Mouse (Mus musculus): ENCODE results near the gene Tmem79. TPM values are rescaled to one million over a fixed set of nuclear protein-coding genes. Genes with fewer than 3 reads are reported as not detected.
"Not testable (repeated sequence)": the region's sequence is repeated elsewhere in the genome, so short reads cannot be mapped to it uniquely, and the experiment has no call there.

Gene Tmem79
- polyA plus RNA-seq, 1 experiment from 2014 or later, result 1.5 TPM

DNA sequence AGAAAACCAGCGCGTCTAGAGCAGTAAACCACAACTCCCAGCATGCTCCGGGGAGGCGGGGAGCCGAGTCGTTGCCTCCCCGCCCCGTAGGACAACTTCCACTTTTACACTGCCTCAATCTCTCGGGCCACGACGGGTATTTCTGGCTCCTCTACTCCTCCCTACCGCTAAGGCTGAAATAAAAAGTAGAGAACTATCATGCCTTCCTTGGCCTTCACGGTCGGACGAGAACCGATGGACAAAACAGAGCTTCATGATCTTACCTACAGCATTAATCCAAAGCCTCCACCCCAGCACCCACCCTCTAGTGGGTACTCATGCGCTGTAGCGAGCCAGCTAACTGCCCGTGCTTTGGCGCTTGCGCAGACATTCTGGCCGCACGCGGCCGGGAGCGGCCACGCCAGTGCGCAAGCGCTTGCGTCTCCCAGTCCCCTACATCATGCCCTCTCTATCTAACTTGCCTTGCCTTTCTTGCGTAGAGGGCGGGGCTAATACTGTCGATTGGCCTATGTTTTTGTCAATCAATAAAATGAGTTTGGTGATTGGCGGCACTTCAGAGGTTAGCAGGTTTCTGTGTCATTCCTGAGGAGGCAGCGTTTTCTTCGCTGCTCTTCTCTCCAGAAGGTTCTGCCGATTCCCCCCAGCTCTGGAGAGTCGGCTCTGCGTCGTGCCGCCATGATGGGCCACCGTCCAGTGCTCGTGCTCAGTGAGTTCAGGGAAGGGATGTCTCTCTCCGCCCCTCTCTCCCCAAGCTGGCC, 39.2 kb downstream of the Tmem79 start, which contains the start of the genes Tsacc and Cct3:
Tsacc (minus strand) TSS at position 439 of the 758 bp plus-strand sequence.
Cct3 (plus strand) TSS at position 556 of the 758 bp plus-strand sequence.
- peak; percentile 93 for DNase-seq
- no peaks in the 10 kb centered on the region for H3K27me3 ChIP-seq

DNA sequence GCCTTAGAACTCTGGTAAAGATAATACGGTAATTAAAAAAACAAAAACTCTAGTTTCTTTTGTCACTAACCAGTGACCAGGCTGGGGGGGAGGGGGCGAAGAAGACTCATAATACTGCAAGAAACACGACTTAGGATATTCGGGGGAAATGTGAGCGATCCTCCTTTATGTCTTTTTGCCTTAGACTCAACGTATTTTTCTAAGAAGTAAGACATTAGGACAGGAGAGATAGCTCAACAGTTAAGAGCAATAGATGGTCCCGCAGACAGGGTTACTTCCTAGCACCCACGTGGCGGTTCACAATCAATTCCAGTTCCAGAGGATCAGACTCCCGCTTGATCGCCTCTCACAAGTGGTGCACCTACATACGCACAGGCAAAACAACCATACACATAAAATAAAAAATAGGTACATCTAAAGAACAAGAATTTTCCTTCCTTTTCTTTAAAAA, 39.8 kb downstream of the Tmem79 start:
- Histone ChIP-seq H3K4me3 (replicated peaks) (peak overlapping the region; percentile 89), H3K4me1 (replicated peaks) (peaks cover 31% of the 10 kb centered on the region), H3K27me3 (no peaks in the 10 kb centered on the region), H3K4me2 (peak overlapping the region; percentile 85), H3K36me3 (peaks cover 23% of the 10 kb centered on the region), H3K9ac (peak overlapping the region; percentile 77), H3K27ac (peak overlapping the region; percentile 95), H3K9me3 (replicated peaks) (no peaks in the 10 kb centered on the region)
- no peak for DNase-seq
- ATAC-seq (ENCODE audit: low read depth), result no peak
- under 1% methylated on average over 12 of the region's 12 CpGs for WGBS (ENCODE audit: insufficient replicate concordance)

More for the DNA sequence above, 39.2 kb downstream of the Tmem79 start, which contains the start of the genes Tsacc and Cct3:
- no peaks in the 10 kb centered on the region for H3K9me3 ChIP-seq (replicated peaks)
- peaks cover 29% of the 10 kb centered on the region for H3K36me3 ChIP-seq
- peak; percentile 98 for ATAC-seq (ENCODE audit: low read depth)
- H3K9ac ChIP-seq, result peak within 1 kb of the TSS; percentile 90
- H3K4me1 ChIP-seq (replicated peaks), result peaks cover 31% of the 10 kb centered on the region
- H3K4me2 ChIP-seq, result peak within 1 kb of the TSS; percentile 85
- peak within 1 kb of the TSS; percentile 95 for H3K27ac ChIP-seq
- WGBS (ENCODE audit: insufficient replicate concordance), result 0% methylated on average over 44 of the region's 44 CpGs
- H3K4me3 ChIP-seq (replicated peaks), result peak within 1 kb of the TSS; percentile 89

DNA sequence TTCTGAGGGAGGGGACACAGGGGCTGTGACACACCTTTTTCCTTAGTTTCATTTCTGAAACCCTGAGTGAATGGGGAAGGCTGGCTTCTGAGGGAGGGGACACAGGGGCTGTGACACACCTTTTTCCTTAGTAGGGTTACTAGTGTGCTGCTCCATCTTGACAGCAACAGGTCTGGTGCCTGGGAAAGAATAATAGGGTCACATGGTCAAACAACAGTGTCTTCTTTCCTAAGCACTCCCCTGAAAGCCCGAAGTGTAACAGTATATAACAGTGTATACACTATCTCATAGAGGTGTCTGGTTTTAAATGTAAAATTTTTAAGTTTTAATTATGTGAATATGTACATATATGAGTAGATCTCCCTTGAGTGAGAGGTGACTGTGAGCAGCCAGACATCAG, 40.7 kb downstream of the Tmem79 start:
- not testable (repeated sequence) for ATAC-seq (ENCODE audit: low read depth)
- Histone ChIP-seq H3K27ac (peak overlapping the region; percentile 95), H3K9ac (peak overlapping the region; percentile 77)

DNA sequence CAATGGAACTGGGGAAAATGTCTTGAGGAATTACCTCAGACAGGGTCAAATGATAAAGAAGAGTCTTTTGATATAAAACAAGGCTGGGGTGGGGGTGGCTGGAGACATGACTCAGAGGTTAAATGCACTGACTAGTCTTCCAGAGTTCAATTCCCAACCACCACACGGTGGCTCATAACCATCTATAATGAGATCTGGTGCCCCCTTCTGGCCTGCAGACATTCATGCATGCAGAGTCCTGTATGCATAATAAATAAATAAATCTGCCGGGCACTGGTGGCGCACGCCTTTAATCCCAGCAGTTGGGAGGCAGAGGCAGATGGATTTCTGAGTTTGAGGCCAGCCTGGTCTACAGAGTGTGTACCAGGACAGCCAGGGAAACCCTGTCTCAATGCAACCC, 44.0 kb downstream of the Tmem79 start:
- 32% methylated on average over 4 of the region's 4 CpGs for WGBS (ENCODE audit: insufficient replicate concordance)
- Histone ChIP-seq H3K4me2 (no peak overlapping the region), H3K27ac (no peak overlapping the region), H3K27me3 (no peaks in the 10 kb centered on the region), H3K9ac (no peak overlapping the region), H3K4me3 (replicated peaks) (no peak overlapping the region), H3K9me3 (replicated peaks) (no peaks in the 10 kb centered on the region), H3K36me3 (0 out of 2 replicates have a peak, but pooled peaks cover 4% of the 10 kb centered on the region), H3K4me1 (replicated peaks) (peaks cover 10% of the 10 kb centered on the region)
- DNase-seq (peak; percentile 17), ATAC-seq (ENCODE audit: low read depth) (no peak)

More for the DNA sequence above, 40.7 kb downstream of the Tmem79 start:
- DNase-seq; H3K27me3 ChIP-seq; H3K9me3 ChIP-seq (replicated peaks): not testable (repeated sequence)
- WGBS (ENCODE audit: insufficient replicate concordance), result 53% methylated on average over 1 of the region's 1 CpGs
- H3K4me1 ChIP-seq (replicated peaks), result peaks cover 31% of the 10 kb centered on the region
- peak overlapping the region; percentile 89 for H3K4me3 ChIP-seq (replicated peaks)
- H3K36me3 ChIP-seq, result peaks cover 15% of the 10 kb centered on the region
- peak overlapping the region; percentile 85 for H3K4me2 ChIP-seq

DNA sequence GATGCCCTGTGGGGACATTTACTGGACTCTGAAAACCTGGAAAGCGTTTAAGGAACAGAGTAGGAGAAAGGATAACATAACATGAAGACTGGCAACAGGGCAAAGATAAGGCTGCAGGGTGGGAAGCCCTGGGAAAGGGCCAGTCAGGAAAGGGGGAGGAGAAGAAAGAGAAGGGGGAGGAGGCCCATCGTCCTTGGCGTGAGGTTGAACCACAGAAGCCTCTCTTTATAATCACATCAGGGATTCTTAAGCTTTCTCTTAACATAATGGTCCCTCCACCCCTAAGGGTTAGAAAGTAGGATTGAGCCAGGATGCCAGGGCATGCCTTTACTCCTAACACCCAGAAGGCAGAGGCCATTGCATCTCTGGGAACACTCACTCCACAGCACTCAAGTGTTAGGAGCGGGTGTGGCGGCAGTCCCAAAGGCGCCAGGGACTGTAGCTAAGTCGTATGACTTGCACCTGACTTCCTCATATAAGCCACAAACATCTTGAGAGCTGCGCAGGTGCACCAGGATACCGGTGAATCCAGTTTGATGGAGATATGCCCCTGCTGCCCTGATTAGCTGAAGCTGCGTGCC, 47.7 kb downstream of the Tmem79 start:
- H3K27me3 ChIP-seq; ATAC-seq (ENCODE audit: low read depth); H3K9ac ChIP-seq; H3K36me3 ChIP-seq; H3K4me2 ChIP-seq; H3K9me3 ChIP-seq (replicated peaks); H3K4me3 ChIP-seq (replicated peaks); DNase-seq; H3K4me1 ChIP-seq (replicated peaks); H3K27ac ChIP-seq: not testable (repeated sequence)
- 75% methylated on average over 8 of the region's 10 CpGs for WGBS (ENCODE audit: insufficient replicate concordance)

DNA sequence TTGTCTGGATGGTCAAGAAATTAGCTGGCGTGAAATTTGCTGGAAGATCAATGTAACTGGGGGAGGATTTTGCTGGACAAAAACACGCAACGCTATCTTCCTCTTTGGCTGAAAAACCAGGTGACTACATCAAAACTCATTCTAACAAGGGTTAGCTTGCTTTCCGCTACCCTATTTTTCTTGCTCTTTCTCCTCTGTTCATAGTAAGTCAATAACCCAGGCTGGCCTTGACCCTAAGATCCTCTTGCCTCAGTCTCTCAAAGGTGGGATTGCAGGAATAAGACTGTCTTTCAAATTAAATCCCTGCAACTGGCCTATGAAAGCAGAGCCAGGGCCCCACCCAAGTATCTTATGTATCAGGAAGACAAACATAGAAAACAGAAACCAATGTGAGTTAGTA, 48.8 kb downstream of the Tmem79 start, which contains the start of gene Gm38392:
Gm38392 (minus strand) TSS at position 101 of the 400 bp plus-strand sequence.
- Histone ChIP-seq H3K27ac (no peak within 1 kb of the TSS), H3K27me3 (no peaks in the 10 kb centered on the region), H3K4me1 (replicated peaks) (no peaks in the 10 kb centered on the region), H3K36me3 (0 out of 2 replicates have a peak, but pooled peaks cover 2% of the 10 kb centered on the region), H3K9me3 (replicated peaks) (no peaks in the 10 kb centered on the region), H3K4me3 (replicated peaks) (no peak within 1 kb of the TSS), H3K9ac (no peak within 1 kb of the TSS), H3K4me2 (no peak within 1 kb of the TSS)
- 91% methylated on average over 4 of the region's 4 CpGs for WGBS (ENCODE audit: insufficient replicate concordance)
- no peak for ATAC-seq (ENCODE audit: low read depth)
- DNase-seq, result no peak

DNA sequence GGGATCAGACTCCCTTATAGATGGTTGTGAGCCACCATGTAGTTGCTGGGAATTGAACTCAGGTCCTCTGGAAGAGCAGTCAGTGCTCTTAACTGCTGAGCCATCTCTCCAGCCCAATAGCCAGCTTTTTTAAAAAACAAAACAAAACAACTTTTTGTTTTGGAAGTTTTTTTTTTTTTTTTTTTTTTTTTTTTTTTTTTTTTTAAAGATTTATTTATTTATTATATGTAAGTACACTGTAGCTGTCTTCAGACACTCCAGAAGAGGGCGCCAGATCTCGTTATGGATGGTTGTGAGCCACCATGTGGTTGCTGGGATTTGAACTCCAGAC, 50.4 kb downstream of the Tmem79 start:
- not testable (repeated sequence) for H3K4me2 ChIP-seq; H3K4me3 ChIP-seq (replicated peaks); H3K9me3 ChIP-seq (replicated peaks); H3K4me1 ChIP-seq (replicated peaks); H3K9ac ChIP-seq; H3K27ac ChIP-seq; ATAC-seq (ENCODE audit: low read depth); H3K27me3 ChIP-seq; H3K36me3 ChIP-seq; DNase-seq
- WGBS (ENCODE audit: insufficient replicate concordance), result no CpG with 5 or more reads among the region's 2 CpGs

DNA sequence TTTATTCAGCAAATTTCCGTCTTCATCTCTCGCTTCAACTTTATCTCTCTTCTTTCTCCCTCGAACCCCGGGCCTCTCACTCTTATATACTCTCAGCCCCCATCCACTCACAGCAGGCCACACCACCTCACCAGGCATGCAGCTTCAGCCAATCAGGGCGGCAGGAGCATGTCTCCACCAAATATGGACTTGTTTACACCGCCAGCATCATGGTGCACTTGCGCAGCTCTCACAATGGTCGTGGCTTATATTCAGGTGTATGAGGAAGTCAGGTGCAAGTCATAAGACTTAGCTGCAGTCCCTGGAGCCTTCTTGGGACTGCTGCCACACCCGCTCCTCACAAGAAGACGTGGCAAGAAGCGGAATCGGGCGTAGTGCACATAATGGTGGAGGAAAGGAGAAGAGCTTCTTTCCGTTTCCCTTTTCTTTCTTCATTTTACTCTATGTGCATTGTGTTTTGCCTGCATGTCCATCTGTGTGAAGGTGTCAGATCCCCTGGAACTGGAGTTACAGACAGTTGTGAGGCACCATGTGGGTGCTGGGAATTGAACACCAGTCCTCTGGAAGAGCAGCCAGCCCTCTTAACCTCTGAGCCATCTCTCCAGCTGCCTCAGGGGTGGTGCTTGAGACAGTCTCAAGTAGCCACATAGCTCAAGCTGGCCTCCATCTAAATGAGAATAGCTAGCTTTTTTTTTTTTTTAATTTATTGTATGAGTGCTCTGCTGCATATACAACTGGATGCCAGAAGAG, 51.0 kb downstream of the Tmem79 start:
- H3K4me2 ChIP-seq; H3K4me1 ChIP-seq (replicated peaks); H3K36me3 ChIP-seq; DNase-seq; H3K4me3 ChIP-seq (replicated peaks); H3K27ac ChIP-seq; H3K27me3 ChIP-seq; H3K9me3 ChIP-seq (replicated peaks); H3K9ac ChIP-seq; ATAC-seq (ENCODE audit: low read depth): not testable (repeated sequence)
- WGBS (ENCODE audit: insufficient replicate concordance), result 86% methylated on average over 14 of the region's 14 CpGs

DNA sequence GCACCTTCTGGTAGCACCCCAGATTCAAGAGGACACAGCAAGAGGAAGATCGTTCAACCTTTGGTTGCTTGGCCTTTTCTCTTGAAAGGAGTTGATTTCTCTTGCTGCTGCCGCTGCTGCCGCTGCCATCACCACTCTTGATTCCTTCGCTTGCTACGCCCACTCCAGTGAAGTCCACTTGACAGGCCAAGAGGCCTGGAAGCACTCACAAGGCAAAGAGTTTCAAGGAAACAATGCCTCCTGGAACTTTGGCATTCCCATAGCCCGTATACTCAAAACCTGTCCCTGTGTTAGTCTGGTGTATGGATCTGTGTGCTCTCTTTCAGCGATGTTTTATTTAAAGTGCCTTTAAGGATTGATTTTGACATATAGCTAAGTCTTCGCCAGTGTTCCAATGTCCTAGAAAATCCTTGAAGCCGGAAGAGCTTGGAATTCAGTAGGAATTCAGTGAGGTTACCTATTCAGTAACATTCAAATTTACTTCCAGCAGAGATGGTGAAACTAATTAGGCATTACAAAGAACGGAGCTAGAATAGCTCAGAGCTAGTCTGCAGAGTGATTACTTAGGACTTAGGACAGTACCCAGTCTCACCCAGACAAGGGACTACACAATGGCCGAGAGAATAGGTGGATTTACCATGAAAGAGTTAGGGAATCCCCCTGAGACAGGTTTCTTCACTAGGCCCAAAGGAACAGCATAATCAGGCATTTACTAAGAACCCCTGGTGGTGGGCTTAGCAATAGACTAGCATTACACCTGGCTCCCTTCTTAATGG, 54.6 kb downstream of the Tmem79 start:
- H3K4me3 ChIP-seq (replicated peaks); DNase-seq: not testable (repeated sequence)
- 65% methylated on average over 11 of the region's 11 CpGs for WGBS (ENCODE audit: insufficient replicate concordance)

DNA sequence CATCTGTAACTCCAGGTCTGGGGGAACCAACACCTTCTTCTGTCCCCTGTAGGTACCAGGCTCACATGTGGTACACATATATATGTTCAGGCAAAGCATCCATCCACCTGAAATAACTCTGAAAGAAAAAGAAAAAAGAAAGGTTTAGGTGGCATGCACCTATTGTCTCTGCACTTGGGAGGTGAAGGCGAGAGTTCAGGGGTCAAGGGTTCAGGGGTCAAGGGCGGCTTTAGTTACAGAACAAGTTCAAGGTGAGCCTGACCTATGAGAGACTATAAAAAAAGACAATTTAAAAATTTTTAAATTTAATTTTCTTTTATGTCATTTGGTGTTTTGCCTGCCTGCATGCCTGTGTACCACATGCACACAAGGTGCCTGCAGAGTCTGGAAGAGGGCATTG, 55.9 kb downstream of the Tmem79 start:
- Histone ChIP-seq H3K9me3 (replicated peaks) (no peaks in the 10 kb centered on the region), H3K4me1 (replicated peaks) (no peaks in the 10 kb centered on the region), H3K9ac (no peak overlapping the region), H3K36me3 (0 out of 2 replicates have a peak, but pooled peaks cover under 1% of the 10 kb centered on the region), H3K27me3 (no peaks in the 10 kb centered on the region), H3K27ac (no peak overlapping the region), H3K4me2 (no peak overlapping the region), H3K4me3 (replicated peaks) (no peak overlapping the region)
- DNase-seq (no peak), ATAC-seq (ENCODE audit: low read depth) (no peak)
- WGBS (ENCODE audit: insufficient replicate concordance), result 74% methylated on average over 2 of the region's 2 CpGs

More for the DNA sequence above, 54.6 kb downstream of the Tmem79 start:
- H3K27ac ChIP-seq; H3K4me1 ChIP-seq (replicated peaks); H3K9me3 ChIP-seq (replicated peaks); ATAC-seq (ENCODE audit: low read depth); H3K27me3 ChIP-seq; H3K9ac ChIP-seq; H3K4me2 ChIP-seq; H3K36me3 ChIP-seq: not testable (repeated sequence)
